Mouse (Mus musculus) C2C12 (cell line): ENCODE measurements around the gene Prex1.

Experiments used
- CTCF ChIP-seq: IDR thresholded peaks from one replicate; pipeline ENCODE4 v1.5.1; 2011; ENCODE audit not compliant: control insufficient read depth, insufficient read depth, insufficient read length
- FOSL1 ChIP-seq: IDR thresholded peaks from one replicate; pipeline ENCODE4 v1.8.0; 2011; ENCODE audit warnings: mild to moderate bottlenecking, low read length; ENCODE audit not compliant: poor library complexity, insufficient read depth, severe bottlenecking
- USF1 ChIP-seq: IDR thresholded peaks from one replicate; pipeline ENCODE4 v1.6.1; 2011; ENCODE audit warnings: low read depth, mild to moderate bottlenecking, control low read depth, moderate library complexity

DNA sequence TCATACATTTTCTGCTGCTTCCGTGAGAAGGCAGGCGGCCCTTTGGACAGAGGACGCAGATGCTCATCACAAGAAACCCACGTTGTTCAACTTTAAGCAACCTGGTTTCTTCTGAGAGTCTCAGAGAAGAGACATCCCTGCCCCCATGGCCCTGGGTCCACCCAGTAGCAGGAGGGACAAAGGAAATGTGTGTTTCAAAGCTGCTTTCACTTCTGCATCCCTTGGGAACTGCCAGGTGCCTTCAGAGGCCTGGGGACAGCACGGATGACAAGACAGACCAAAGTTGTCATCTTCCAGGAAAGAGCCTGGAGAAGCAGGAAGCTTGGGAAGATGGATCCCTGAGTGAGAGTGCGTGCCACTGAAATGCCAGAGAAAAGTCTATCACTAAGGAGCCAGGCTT lies 27.8 kb upstream of the Prex1 start:
- no peak for TF ChIP-seq CTCF
- no peak for TF ChIP-seq USF1
- no peak for TF ChIP-seq FOSL1
